Mouse (Mus musculus): ENCODE measurements around the gene C030005K15Rik. TPM values are rescaled to one million over a fixed set of nuclear protein-coding genes. Genes with fewer than 3 reads are reported as not detected.
"Not testable (repeated sequence)": the region's sequence is repeated elsewhere in the genome, so short reads cannot be mapped to it uniquely, and the experiment has no call there.

C030005K15Rik gene
- not detected in 2 replicates for polyA plus RNA-seq (2015; fragmentation: Nextera tagmentation; extraction: Ambion mirVana)

GRCm38 (mm10) chr10:97726655-97727054 is at the start of gene C030005K15Rik:
Gene C030005K15Rik, minus strand, starts transcription at chr10:97726755.
- not testable (repeated sequence) for H3K4me2 ChIP-seq; H3K36me3 ChIP-seq; ATAC-seq (ENCODE audit: insufficient number of reproducible peaks, low FRiP score, low TSS enrichment, low read depth); H3K27me3 ChIP-seq; H3K4me1 ChIP-seq; H3K27ac ChIP-seq; H3K9me3 ChIP-seq; H3K4me3 ChIP-seq; H3K9ac ChIP-seq

GRCm38 (mm10) chr10:97768171-97768749 is 41.7 kb upstream of the C030005K15Rik start:
- H3K9ac ChIP-seq, result no peak overlapping the region
- no peaks in the 10 kb centered on the region for H3K9me3 ChIP-seq
- H3K4me2 ChIP-seq, result no peak overlapping the region
- 63% methylated on average over 5 of the region's 5 CpGs for WGBS
- no peak overlapping the region for H3K27ac ChIP-seq
- no peaks in the 10 kb centered on the region for H3K36me3 ChIP-seq
- H3K27me3 ChIP-seq, result no peaks in the 10 kb centered on the region
- no peaks in the 10 kb centered on the region for H3K4me1 ChIP-seq
- no peak overlapping the region for H3K4me3 ChIP-seq
- no peak for ATAC-seq (ENCODE audit: insufficient number of reproducible peaks, low FRiP score, low TSS enrichment, low read depth)

- Histone ChIP-seq H3K4me1 (no peaks in the 10 kb centered on the region), H3K4me2 (no peak overlapping the region), H3K27ac (no peak overlapping the region), H3K36me3 (no peaks in the 10 kb centered on the region), H3K27me3 (no peaks in the 10 kb centered on the region), H3K9ac (no peak overlapping the region), H3K9me3 (no peaks in the 10 kb centered on the region), H3K4me3 (no peak overlapping the region)
- ATAC-seq (ENCODE audit: insufficient number of reproducible peaks, low FRiP score, low TSS enrichment, low read depth), result no peak
- WGBS, result 66% methylated on average over 4 of the region's 4 CpGs
These were observed 27.3 kb upstream of the C030005K15Rik start for GRCm38 (mm10) chr10:97753821-97754220.

- Histone ChIP-seq H3K9ac (no peak overlapping the region), H3K27me3 (no peaks in the 10 kb centered on the region), H3K36me3 (no peaks in the 10 kb centered on the region), H3K4me2 (no peak overlapping the region), H3K9me3 (no peaks in the 10 kb centered on the region), H3K4me3 (no peak overlapping the region), H3K27ac (no peak overlapping the region), H3K4me1 (no peaks in the 10 kb centered on the region)
- 72% methylated on average over 3 of the region's 3 CpGs for WGBS
- ATAC-seq (ENCODE audit: insufficient number of reproducible peaks, low FRiP score, low TSS enrichment, low read depth), result no peak
These were observed 20.7 kb upstream of the C030005K15Rik start for GRCm38 (mm10) chr10:97747231-97747630.

- Histone ChIP-seq H3K4me1 (no peaks in the 10 kb centered on the region), H3K27ac (no peak overlapping the region), H3K9me3 (no peaks in the 10 kb centered on the region), H3K36me3 (no peaks in the 10 kb centered on the region), H3K27me3 (no peaks in the 10 kb centered on the region), H3K4me2 (no peak overlapping the region), H3K9ac (no peak overlapping the region), H3K4me3 (no peak overlapping the region)
- 14% methylated on average over 1 of the region's 1 CpGs for WGBS
- no peak for ATAC-seq (ENCODE audit: insufficient number of reproducible peaks, low FRiP score, low TSS enrichment, low read depth)
These were observed 626 bp downstream of the C030005K15Rik start for GRCm38 (mm10) chr10:97725929-97726328.

- WGBS, result 94% methylated on average over 9 of the region's 9 CpGs
- Histone ChIP-seq H3K27me3 (no peaks in the 10 kb centered on the region), H3K4me2 (no peak overlapping the region), H3K36me3 (no peaks in the 10 kb centered on the region), H3K4me1 (0 out of 2 replicates have a peak, but pooled peaks cover 3% of the 10 kb centered on the region), H3K27ac (no peak overlapping the region), H3K9me3 (no peaks in the 10 kb centered on the region), H3K4me3 (no peak overlapping the region), H3K9ac (no peak overlapping the region)
- no peak for ATAC-seq (ENCODE audit: insufficient number of reproducible peaks, low FRiP score, low TSS enrichment, low read depth)
These were observed 3.8 kb downstream of the C030005K15Rik start for GRCm38 (mm10) chr10:97722709-97723108.

GRCm38 (mm10) chr10:97720625-97721024 is 5.9 kb downstream of the C030005K15Rik start:
- 65% methylated on average over 1 of the region's 1 CpGs for WGBS
- Histone ChIP-seq H3K27ac (no peak overlapping the region), H3K4me1 (0 out of 2 replicates have a peak, but pooled peaks cover 3% of the 10 kb centered on the region), H3K9ac (no peak overlapping the region), H3K9me3 (no peaks in the 10 kb centered on the region), H3K27me3 (no peaks in the 10 kb centered on the region), H3K4me3 (no peak overlapping the region), H3K36me3 (no peaks in the 10 kb centered on the region), H3K4me2 (no peak overlapping the region)
- ATAC-seq (ENCODE audit: insufficient number of reproducible peaks, low FRiP score, low TSS enrichment, low read depth), result no peak

- ATAC-seq (ENCODE audit: insufficient number of reproducible peaks, low FRiP score, low TSS enrichment, low read depth), result no peak
- no peaks in the 10 kb centered on the region for H3K27me3 ChIP-seq
- no peak overlapping the region for H3K4me2 ChIP-seq
These were observed 8.5 kb downstream of the C030005K15Rik start for GRCm38 (mm10) chr10:97718021-97718420.

GRCm38 (mm10) chr10:97717233-97717632 is 9.3 kb downstream of the C030005K15Rik start:
- no peak overlapping the region for H3K27ac ChIP-seq
- H3K4me3 ChIP-seq, result no peak overlapping the region
- H3K4me1 ChIP-seq, result 0 out of 2 replicates have a peak, but pooled peaks cover 3% of the 10 kb centered on the region
- ATAC-seq (ENCODE audit: insufficient number of reproducible peaks, low FRiP score, low TSS enrichment, low read depth), result no peak
- H3K27me3 ChIP-seq, result no peaks in the 10 kb centered on the region
- no peak overlapping the region for H3K4me2 ChIP-seq
- 63% methylated on average over 1 of the region's 1 CpGs for WGBS
- H3K9ac ChIP-seq, result no peak overlapping the region
- H3K36me3 ChIP-seq, result no peaks in the 10 kb centered on the region
- no peaks in the 10 kb centered on the region for H3K9me3 ChIP-seq

More at GRCm38 (mm10) chr10:97718021-97718420, 8.5 kb downstream of the C030005K15Rik start:
- H3K4me3 ChIP-seq, result no peak overlapping the region
- H3K9me3 ChIP-seq, result no peaks in the 10 kb centered on the region
- H3K9ac ChIP-seq, result no peak overlapping the region
- H3K36me3 ChIP-seq, result no peaks in the 10 kb centered on the region
- 47% methylated on average over 2 of the region's 2 CpGs for WGBS
- no peak overlapping the region for H3K27ac ChIP-seq
- 0 out of 2 replicates have a peak, but pooled peaks cover 3% of the 10 kb centered on the region for H3K4me1 ChIP-seq

- no peaks in the 10 kb centered on the region for H3K9me3 ChIP-seq
- no peak overlapping the region for H3K4me3 ChIP-seq
- 87% methylated on average over 3 of the region's 3 CpGs for WGBS
- H3K4me1 ChIP-seq, result 0 out of 2 replicates have a peak, but pooled peaks cover 3% of the 10 kb centered on the region
- ATAC-seq (ENCODE audit: insufficient number of reproducible peaks, low FRiP score, low TSS enrichment, low read depth), result no peak
- no peaks in the 10 kb centered on the region for H3K27me3 ChIP-seq
- no peak overlapping the region for H3K4me2 ChIP-seq
- no peak overlapping the region for H3K9ac ChIP-seq
- no peaks in the 10 kb centered on the region for H3K36me3 ChIP-seq
- no peak overlapping the region for H3K27ac ChIP-seq
These were observed 11.2 kb downstream of the C030005K15Rik start for GRCm38 (mm10) chr10:97715289-97715906.

- Histone ChIP-seq H3K9ac (no peak overlapping the region), H3K4me2 (no peak overlapping the region), H3K4me1 (0 out of 2 replicates have a peak, but pooled peaks cover 3% of the 10 kb centered on the region), H3K27me3 (no peaks in the 10 kb centered on the region), H3K27ac (no peak overlapping the region), H3K36me3 (no peaks in the 10 kb centered on the region), H3K4me3 (no peak overlapping the region), H3K9me3 (no peaks in the 10 kb centered on the region)
- ATAC-seq (ENCODE audit: insufficient number of reproducible peaks, low FRiP score, low TSS enrichment, low read depth), result no peak
- 78% methylated on average over 4 of the region's 4 CpGs for WGBS
These were observed 12.0 kb downstream of the C030005K15Rik start for GRCm38 (mm10) chr10:97714584-97714983.

GRCm38 (mm10) chr10:97712687-97713086 is 13.9 kb downstream of the C030005K15Rik start:
- 5% methylated on average over 5 of the region's 5 CpGs for WGBS
- no peak overlapping the region for H3K4me2 ChIP-seq
- no peaks in the 10 kb centered on the region for H3K9me3 ChIP-seq
- no peaks in the 10 kb centered on the region for H3K36me3 ChIP-seq
- no peak overlapping the region for H3K4me3 ChIP-seq
- H3K27me3 ChIP-seq, result no peaks in the 10 kb centered on the region
- H3K9ac ChIP-seq, result no peak overlapping the region
- H3K4me1 ChIP-seq, result no peaks in the 10 kb centered on the region
- H3K27ac ChIP-seq, result no peak overlapping the region
- no peak for ATAC-seq (ENCODE audit: insufficient number of reproducible peaks, low FRiP score, low TSS enrichment, low read depth)

All from limb, embryonic 15.5 days (tissue).